Mouse (Mus musculus) kidney, adult 2 months (tissue): ENCODE results near the gene Vps33a.

Source experiments
- CTCF ChIP-seq: fragments of 200-500 bp; conservative IDR thresholded peaks from 2 replicates; pipeline ENCODE4 v1.5.1; 2011; ENCODE audit warnings: low read depth, mild to moderate bottlenecking, control low read depth, low read length, moderate library complexity, mixed read lengths; ENCODE audit not compliant: insufficient read depth, insufficient read length
- POLR2A ChIP-seq: fragments of 200-500 bp; IDR thresholded peaks from one replicate; pipeline ENCODE4 v1.6.1; 2011; ENCODE audit warnings: low read depth, low read length, control low read depth

DNA sequence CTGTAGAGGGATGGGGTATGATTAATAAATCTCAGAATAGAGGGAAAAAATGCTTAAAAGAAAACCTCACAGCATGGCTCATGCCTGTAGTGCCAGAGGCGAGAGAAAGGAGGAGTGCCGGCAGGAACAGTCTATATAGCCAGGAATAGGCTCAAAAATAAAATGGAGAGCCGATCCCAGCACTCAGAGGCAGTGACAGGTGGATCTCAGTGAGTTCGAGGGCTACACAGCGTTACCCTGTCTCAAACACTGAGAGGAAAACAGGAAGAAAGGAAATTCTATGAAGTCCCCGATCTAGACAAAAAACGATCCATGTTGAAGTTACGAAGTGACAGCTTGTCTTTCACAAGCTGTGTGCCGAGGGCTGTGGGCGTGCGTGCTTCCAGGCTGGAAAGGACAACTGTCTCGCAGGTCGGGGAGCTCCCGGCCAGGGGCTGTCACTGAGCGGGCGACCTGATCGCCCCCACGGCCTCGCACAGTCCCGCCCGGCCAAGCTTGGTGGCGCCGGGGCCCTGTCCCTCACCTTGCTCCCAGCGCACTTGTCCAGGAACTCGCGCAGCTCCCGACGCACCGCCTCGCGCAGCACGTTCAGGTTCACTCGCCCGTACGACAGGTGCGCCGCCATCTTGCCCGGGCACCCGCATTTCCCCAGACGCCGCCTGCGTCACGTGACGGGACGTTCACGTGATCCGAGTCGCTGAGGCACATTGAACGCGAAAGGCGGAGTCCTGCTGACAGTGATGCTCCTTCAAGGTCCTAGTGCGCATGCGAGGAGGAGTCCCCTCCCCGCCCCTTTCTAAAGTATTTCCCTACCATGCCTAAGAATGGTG is at the start of gene Vps33a:
- TF ChIP-seq CTCF (no peak), POLR2A (peak; percentile 78)
